Mouse (Mus musculus) intestine, postnatal 0 days (tissue): ENCODE measurements around the gene Ankrd22. TPM values are rescaled to one million over a fixed set of nuclear protein-coding genes. Genes with fewer than 3 reads are reported as not detected.

Source experiments
- ATAC-seq: fragments of 200-750 bp; cut with Nextera tagmentation; 2 replicates; pipeline ENCODE4 v1.8.0; 2017; ENCODE audit warnings: mild to moderate bottlenecking, moderate TSS enrichment, moderate library complexity
- H3K27ac ChIP-seq: fragments of 300-500 bp; sonication (generic); 2 replicates; pipeline ENCODE4 v1.5.1; 2014; ENCODE audit warnings: mild to moderate bottlenecking, low read depth, low read length, moderate library complexity
- H3K27me3 ChIP-seq: fragments of 300-500 bp; sonication (generic); replicated peaks from 2 replicates; pipeline ENCODE4 v1.6.1; 2014; ENCODE audit warnings: low read length, mixed read lengths; ENCODE audit not compliant: control insufficient read depth, insufficient read depth
- H3K36me3 ChIP-seq: fragments of 300-500 bp; sonication (generic); 2 replicates; pipeline ENCODE4 v1.6.1; 2014; ENCODE audit warnings: mild to moderate bottlenecking, moderate library complexity; ENCODE audit not compliant: control insufficient read depth, insufficient read depth
- H3K4me1 ChIP-seq: fragments of 300-500 bp; sonication (generic); replicated peaks from 2 replicates; pipeline ENCODE4 v1.6.1; 2014; ENCODE audit warnings: antibody characterized with exemption, low read length, mixed read lengths; ENCODE audit not compliant: control insufficient read depth, insufficient read depth
- H3K4me2 ChIP-seq: fragments of 300-500 bp; sonication (generic); replicated peaks from 2 replicates; pipeline ENCODE4 v1.6.1; 2014; ENCODE audit warnings: low read depth, mild to moderate bottlenecking, moderate library complexity
- H3K4me3 ChIP-seq: fragments of 300-500 bp; sonication (generic); 2 replicates; pipeline ENCODE4 v1.5.1; 2014; ENCODE audit warnings: low read depth, low read length
- H3K9ac ChIP-seq: fragments of 300-500 bp; sonication (generic); 2 replicates; pipeline ENCODE4 v1.6.1; 2014; ENCODE audit warnings: mild to moderate bottlenecking, low read depth, low read length
- H3K9me3 ChIP-seq: fragments of 300-500 bp; sonication (generic); 2 replicates; pipeline ENCODE4 v1.6.1; 2016; ENCODE audit warnings: mixed run types; ENCODE audit not compliant: control insufficient read depth
- CTCF ChIP-seq: sonication (generic); IDR thresholded peaks from 2 replicates; pipeline ENCODE4 v1.5.1; 2016; ENCODE audit warnings: low read depth, mild to moderate bottlenecking, control low read depth, antibody characterized with exemption, moderate library complexity
- WGBS: fragments of 180-500 bp; shearing (Covaris S2); extraction: QIAGEN DNeasy Blood & Tissue Kit; methylation state at CpG from one replicate; pipeline ENCODE4 v1.1.7; 2014; 5-methylcytosine and 5-hydroxymethylcytosine counted together
- polyA plus RNA-seq: library from polyadenylated mRNA; unstranded; fragments of >200 nt; fragmentation: Nextera tagmentation; extraction: Ambion mirVana; gene quantifications from 2 replicates; pipeline ENCODE4 v1.2.1, GENCODE M21; 2015

Gene Ankrd22
- polyA plus RNA-seq, 1 experiment from 2014 or later = 3.0 TPM

- no peak for TF ChIP-seq CTCF
- no peaks in the 10 kb centered on the region for H3K9me3 ChIP-seq
- no peaks in the 10 kb centered on the region for H3K36me3 ChIP-seq
- H3K27ac ChIP-seq = 0 out of 2 replicates have a peak overlapping the region, but pooled peaks have one; percentile 90
- H3K4me3 ChIP-seq = peak overlapping the region; percentile 75
- H3K4me1 ChIP-seq = no peaks in the 10 kb centered on the region
- H3K9ac ChIP-seq = 0 out of 2 replicates have a peak overlapping the region, but pooled peaks have one; percentile 77
- ATAC-seq = no peak
- WGBS = 36% methylated on average over 10 of the region's 10 CpGs
- no peaks in the 10 kb centered on the region for H3K27me3 ChIP-seq
- peak overlapping the region; percentile 87 for H3K4me2 ChIP-seq
Measured at GRCm38 (mm10) chr19:34191645-34192007, 25.8 kb upstream of the Ankrd22 start.

DNA sequence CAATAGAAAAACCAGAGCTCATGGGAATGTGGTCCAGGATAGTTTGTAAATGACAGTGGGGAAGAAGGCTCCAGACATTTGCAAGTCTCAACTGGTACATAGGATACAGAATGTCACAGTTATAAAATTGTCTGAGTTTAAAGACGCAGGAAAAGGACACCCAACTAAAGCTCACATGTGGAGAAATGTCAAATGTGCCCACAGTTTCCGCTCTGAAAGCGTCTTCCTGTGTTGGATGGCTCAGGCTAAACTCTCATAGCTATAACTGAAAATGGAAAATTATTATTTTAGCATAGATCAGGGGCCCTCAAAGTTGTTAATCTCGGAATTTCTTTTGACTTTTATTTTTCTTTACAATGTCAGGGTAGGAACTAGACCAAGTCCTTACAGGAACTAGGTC, 21.0 kb upstream of the Ankrd22 start:
- no peak for ATAC-seq
- no peak overlapping the region for H3K4me2 ChIP-seq
- H3K36me3 ChIP-seq = no peaks in the 10 kb centered on the region
- H3K4me3 ChIP-seq = no peak overlapping the region
- no peak overlapping the region for H3K9ac ChIP-seq
- H3K27ac ChIP-seq = no peak overlapping the region
- 90% methylated on average over 4 of the region's 4 CpGs for WGBS
- no peaks in the 10 kb centered on the region for H3K9me3 ChIP-seq
- H3K4me1 ChIP-seq = no peaks in the 10 kb centered on the region
- no peaks in the 10 kb centered on the region for H3K27me3 ChIP-seq
- no peak for TF ChIP-seq CTCF

DNA sequence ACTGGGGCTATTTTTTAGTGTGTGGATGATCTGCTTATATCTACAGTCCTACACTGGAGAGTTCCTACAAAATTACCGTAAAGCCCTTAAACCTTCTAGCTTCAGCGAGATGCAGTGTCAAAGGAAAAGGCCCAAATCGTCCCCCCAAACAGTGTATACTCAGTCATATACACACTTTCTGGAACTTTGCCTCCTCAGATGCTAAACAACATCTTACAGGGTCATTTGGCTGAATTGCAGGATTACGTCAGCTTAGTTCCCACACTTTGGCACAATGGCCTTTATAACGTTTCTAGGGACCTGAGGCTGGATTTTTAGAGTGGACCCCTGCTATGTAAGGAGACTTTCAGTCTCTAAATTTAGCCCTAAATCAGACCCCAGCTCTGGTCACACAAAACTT, 16.6 kb upstream of the Ankrd22 start:
- ATAC-seq = no peak
- TF ChIP-seq CTCF = no peak
- no peaks in the 10 kb centered on the region for H3K4me1 ChIP-seq
- no peaks in the 10 kb centered on the region for H3K27me3 ChIP-seq
- no peak overlapping the region for H3K4me3 ChIP-seq
- H3K9ac ChIP-seq = no peak overlapping the region
- H3K4me2 ChIP-seq = no peak overlapping the region
- H3K27ac ChIP-seq = no peak overlapping the region
- 74% methylated on average over 5 of the region's 5 CpGs for WGBS
- H3K9me3 ChIP-seq = no peaks in the 10 kb centered on the region
- H3K36me3 ChIP-seq = no peaks in the 10 kb centered on the region

DNA sequence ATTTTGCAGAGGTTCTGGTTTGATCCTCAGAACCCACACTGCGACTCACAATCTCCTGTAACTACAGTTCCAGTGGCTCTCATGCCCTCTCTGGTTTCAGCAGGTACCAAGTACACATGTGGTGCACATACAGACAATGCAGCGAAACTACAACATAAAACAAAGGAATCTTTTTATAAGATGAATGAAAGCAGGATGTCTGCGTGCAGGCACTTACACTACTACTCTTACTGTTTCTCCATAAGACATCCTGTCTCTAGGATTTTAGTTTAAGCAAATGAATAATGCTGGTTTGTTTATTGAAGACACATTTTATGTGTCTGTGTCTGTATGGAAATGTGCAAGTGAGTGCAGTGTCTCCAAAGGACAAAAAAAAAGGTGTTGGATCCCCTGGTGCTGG, 15.4 kb upstream of the Ankrd22 start:
- Histone ChIP-seq H3K4me2 (no peak overlapping the region), H3K27me3 (no peaks in the 10 kb centered on the region), H3K27ac (no peak overlapping the region), H3K36me3 (no peaks in the 10 kb centered on the region), H3K9me3 (no peaks in the 10 kb centered on the region), H3K9ac (no peak overlapping the region), H3K4me1 (no peaks in the 10 kb centered on the region), H3K4me3 (no peak overlapping the region)
- no peak for ATAC-seq
- TF ChIP-seq CTCF = no peak
- 88% methylated on average over 3 of the region's 3 CpGs for WGBS

DNA sequence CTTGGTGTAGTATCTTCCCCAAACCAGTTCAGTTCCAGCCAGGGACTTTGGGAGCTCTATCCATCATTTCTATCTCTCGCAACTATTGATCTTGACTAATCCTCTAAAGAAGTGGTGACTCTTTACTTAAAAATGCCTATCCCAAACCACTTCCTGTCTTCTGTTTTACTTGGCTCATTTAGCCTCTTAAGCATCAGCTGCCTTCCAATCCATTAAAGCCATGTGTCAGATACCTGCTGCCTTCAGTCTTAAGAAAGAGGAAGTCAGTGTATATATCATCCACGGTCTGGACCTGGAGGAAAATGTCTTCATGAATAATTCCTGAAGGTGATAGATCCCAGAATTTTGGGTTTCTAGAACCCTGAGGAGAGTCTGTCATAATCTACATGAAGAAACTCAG, 14.5 kb upstream of the Ankrd22 start:
- ATAC-seq = no peak
- H3K4me1 ChIP-seq = no peaks in the 10 kb centered on the region
- H3K4me3 ChIP-seq = no peak overlapping the region
- H3K36me3 ChIP-seq = no peaks in the 10 kb centered on the region
- H3K9ac ChIP-seq = no peak overlapping the region
- no peak for TF ChIP-seq CTCF
- no peak overlapping the region for H3K27ac ChIP-seq
- 68% methylated on average over 2 of the region's 2 CpGs for whole genome bisulfite sequencing
- H3K4me2 ChIP-seq = no peak overlapping the region
- no peaks in the 10 kb centered on the region for H3K9me3 ChIP-seq
- H3K27me3 ChIP-seq = no peaks in the 10 kb centered on the region

DNA sequence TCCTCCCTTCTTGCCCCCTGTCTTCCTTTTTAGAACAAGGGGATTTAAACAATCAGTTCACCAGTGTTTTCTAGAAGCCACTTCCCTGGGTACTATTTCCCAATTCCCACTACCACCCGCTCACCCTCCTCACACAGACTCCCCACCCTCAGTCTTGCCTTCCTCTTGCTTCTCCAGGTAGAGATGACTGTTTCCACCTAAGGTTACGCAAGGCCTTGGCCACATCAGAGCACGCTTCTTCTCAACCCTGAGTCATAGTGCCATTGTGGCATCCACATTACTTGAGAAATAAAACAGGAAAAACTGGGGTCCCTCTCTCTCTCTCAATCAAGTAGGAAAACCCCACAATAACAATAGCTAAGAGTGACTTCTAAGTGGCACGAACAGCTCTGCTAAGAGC, 13.3 kb upstream of the Ankrd22 start:
- 83% methylated on average over 4 of the region's 4 CpGs for WGBS
- no peaks in the 10 kb centered on the region for H3K36me3 ChIP-seq
- H3K9me3 ChIP-seq = no peaks in the 10 kb centered on the region
- no peaks in the 10 kb centered on the region for H3K4me1 ChIP-seq
- no peaks in the 10 kb centered on the region for H3K27me3 ChIP-seq
- H3K4me2 ChIP-seq = no peak overlapping the region
- H3K27ac ChIP-seq = no peak overlapping the region
- ATAC-seq = no peak
- TF ChIP-seq CTCF = no peak
- H3K4me3 ChIP-seq = no peak overlapping the region
- no peak overlapping the region for H3K9ac ChIP-seq

GRCm38 (mm10) chr19:34174004-34174403, 8.2 kb upstream of the Ankrd22 start:
- no peak overlapping the region for H3K9ac ChIP-seq
- H3K4me3 ChIP-seq = no peak overlapping the region
- TF ChIP-seq CTCF = no peak
- no peaks in the 10 kb centered on the region for H3K36me3 ChIP-seq
- no peak for ATAC-seq
- H3K4me2 ChIP-seq = no peak overlapping the region
- no peaks in the 10 kb centered on the region for H3K9me3 ChIP-seq
- no peak overlapping the region for H3K27ac ChIP-seq
- no peaks in the 10 kb centered on the region for H3K4me1 ChIP-seq
- H3K27me3 ChIP-seq = no peaks in the 10 kb centered on the region
- 55% methylated on average over 3 of the region's 3 CpGs for whole genome bisulfite sequencing
